Mouse (Mus musculus) MEL (cell line): ENCODE data around the gene Emsy. TPM values are rescaled to one million over a fixed set of nuclear protein-coding genes. Genes with fewer than 3 reads are reported as not detected.

Experiments
- DNase-seq: peaks from one replicate; pipeline ENCODE4 v3.0.0; 2011; ENCODE audit warnings: low read depth, low spot score
- H3K27ac ChIP-seq: 2 replicates; pipeline ENCODE4 v1.5.1; 2012; ENCODE audit warnings: low read depth, mild to moderate bottlenecking, control low read depth, low read length, moderate library complexity; ENCODE audit not compliant: control insufficient read depth
- H3K27me3 ChIP-seq, 2 experiments: fragments of 150-350 bp in 1 of 2; sonication (generic) in 1 of 2; 2 replicates each; pipeline ENCODE4 v1.6.1; 2012; ENCODE audit warnings: low read length in 2 of 2, mild to moderate bottlenecking in 2 of 2, improper control_type of control experiment in 1 of 2, moderate library complexity in 1 of 2; ENCODE audit not compliant: insufficient read depth in 2 of 2, control insufficient read depth in 1 of 2
- H3K36me3 ChIP-seq, 2 experiments: 2 replicates each; pipeline ENCODE4 v1.6.1; 2012 to 2014; ENCODE audit warnings: low read length in 2 of 2, improper control_type of control experiment in 1 of 2, inconsistent platforms in 1 of 2, mild to moderate bottlenecking in 1 of 2; ENCODE audit not compliant: insufficient read depth in 2 of 2, control insufficient read depth in 1 of 2
- H3K4me1 ChIP-seq, 2 experiments: fragments of 150-350 bp in 1 of 2; sonication (generic) in 1 of 2; 2 replicates each; pipeline ENCODE4 v1.6.1; 2012; ENCODE audit warnings: low read length in 2 of 2, improper control_type of control experiment in 1 of 2, mild to moderate bottlenecking in 1 of 2; ENCODE audit not compliant: insufficient read depth in 2 of 2, control insufficient read depth in 1 of 2
- H3K4me3 ChIP-seq, 2 experiments: fragments of 150-350 bp in 1 of 2; sonication (generic) in 1 of 2; 2 replicates each; pipeline ENCODE4 v1.5.1; 2012; ENCODE audit warnings: low read depth in 2 of 2, low read length in 2 of 2, mild to moderate bottlenecking in 2 of 2, moderate library complexity in 2 of 2, control low read depth in 1 of 2, improper control_type of control experiment in 1 of 2; ENCODE audit not compliant: control insufficient read depth in 1 of 2, insufficient read depth in 1 of 2
- H3K79me2 ChIP-seq: 2 replicates; pipeline ENCODE4 v1.6.1; 2012; ENCODE audit warnings: mild to moderate bottlenecking, low read length, moderate library complexity; ENCODE audit not compliant: control insufficient read depth, poor library complexity, insufficient read depth
- H3K9ac ChIP-seq: 2 replicates; pipeline ENCODE4 v1.6.1; 2012; ENCODE audit warnings: low read depth, mild to moderate bottlenecking, control low read depth, low read length, moderate library complexity; ENCODE audit not compliant: control insufficient read depth, poor library complexity, severe bottlenecking
- H3K9me3 ChIP-seq: fragments of 150-350 bp; sonication (generic); replicated peaks from 2 replicates; pipeline ENCODE4 v1.6.1; 2012; ENCODE audit warnings: mild to moderate bottlenecking, low read length, improper control_type of control experiment, moderate library complexity; ENCODE audit not compliant: insufficient read depth
- CHD1 ChIP-seq: IDR thresholded peaks from 2 replicates; pipeline ENCODE4 v1.6.1; 2012; ENCODE audit warnings: low read depth, mild to moderate bottlenecking, inconsistent platforms, low read length, improper control_type of control experiment
- CHD2 ChIP-seq: IDR thresholded peaks from 2 replicates; pipeline ENCODE4 v1.6.1; 2011; ENCODE audit warnings: low read length, improper control_type of control experiment
- ELF1 ChIP-seq: IDR thresholded peaks from 2 replicates; pipeline ENCODE4 v1.6.1; 2014; ENCODE audit warnings: low read depth, mild to moderate bottlenecking, inconsistent platforms, low read length, improper control_type of control experiment, moderate library complexity
- EP300 ChIP-seq, 2 experiments: IDR thresholded peaks; 2 replicates each; pipeline ENCODE4 v1.6.1; 2011; ENCODE audit warnings: improper control_type of control experiment in 2 of 2, low read length in 2 of 2, low read depth in 1 of 2, mild to moderate bottlenecking in 1 of 2
- ETS1 ChIP-seq: IDR thresholded peaks from 2 replicates; pipeline ENCODE4 v1.6.1; 2012; ENCODE audit warnings: low read depth, mild to moderate bottlenecking, inconsistent platforms, low read length, improper control_type of control experiment, moderate library complexity
- GABPA ChIP-seq: IDR thresholded peaks from 2 replicates; pipeline ENCODE4 v1.6.1; 2012; ENCODE audit warnings: low read depth, mild to moderate bottlenecking, inconsistent platforms, low read length, improper control_type of control experiment, moderate library complexity
- HCFC1 ChIP-seq: IDR thresholded peaks from 2 replicates; pipeline ENCODE4 v1.6.1; 2012; ENCODE audit warnings: low read depth, mild to moderate bottlenecking, inconsistent platforms, low read length, improper control_type of control experiment, moderate library complexity
- JUND ChIP-seq: IDR thresholded peaks from 2 replicates; pipeline ENCODE4 v1.6.1; 2011; ENCODE audit warnings: low read depth, mild to moderate bottlenecking, improper control_type of control experiment, low read length
- KAT2A ChIP-seq: conservative IDR thresholded peaks from 2 replicates; pipeline ENCODE4 v1.6.1; 2012; ENCODE audit warnings: low read depth, low read length, improper control_type of control experiment, inconsistent platforms
- MAX ChIP-seq: IDR thresholded peaks from 2 replicates; pipeline ENCODE4 v1.6.1; 2011; ENCODE audit warnings: low read length, improper control_type of control experiment
- MAZ ChIP-seq: IDR thresholded peaks from 2 replicates; pipeline ENCODE4 v1.6.1; 2012; ENCODE audit warnings: low read depth, mild to moderate bottlenecking, inconsistent platforms, low read length, improper control_type of control experiment
- MYB ChIP-seq: IDR thresholded peaks from 2 replicates; pipeline ENCODE4 v1.6.1; 2011; ENCODE audit warnings: mild to moderate bottlenecking, low read depth, low read length, improper control_type of control experiment
- NELFE ChIP-seq: IDR thresholded peaks from 2 replicates; pipeline ENCODE4 v1.6.1; 2011; ENCODE audit warnings: low read depth, low read length, improper control_type of control experiment
- NRF1 ChIP-seq: IDR thresholded peaks from 2 replicates; pipeline ENCODE4 v1.6.1; 2014; ENCODE audit warnings: low read depth, mild to moderate bottlenecking, inconsistent platforms, low read length, improper control_type of control experiment, moderate library complexity; ENCODE audit not compliant: poor library complexity, insufficient read depth, severe bottlenecking
- POLR2AphosphoS2 ChIP-seq: IDR thresholded peaks from 2 replicates; pipeline ENCODE4 v1.6.1; 2011; ENCODE audit warnings: low read length, improper control_type of control experiment
- POLR2AphosphoS5 ChIP-seq: IDR thresholded peaks from 2 replicates; pipeline ENCODE4 v1.6.1; 2012; ENCODE audit warnings: low read depth, borderline replicate concordance, mild to moderate bottlenecking, inconsistent platforms, low read length, moderate library complexity, mixed read lengths
- SIN3A ChIP-seq: IDR thresholded peaks from 2 replicates; pipeline ENCODE4 v1.6.1; 2012; ENCODE audit warnings: low read length, improper control_type of control experiment, inconsistent platforms
- SMC3 ChIP-seq: IDR thresholded peaks from 2 replicates; pipeline ENCODE4 v1.6.1; 2011; ENCODE audit warnings: low read depth, low read length, improper control_type of control experiment
- TAL1 ChIP-seq: IDR thresholded peaks from 2 replicates; pipeline ENCODE4 v1.6.1; 2012; ENCODE audit warnings: mild to moderate bottlenecking, inconsistent platforms, low read length, moderate library complexity, mixed read lengths
- TCF12 ChIP-seq: IDR thresholded peaks from 2 replicates; pipeline ENCODE4 v1.6.1; 2014; ENCODE audit warnings: low read depth, mild to moderate bottlenecking, inconsistent platforms, low read length, improper control_type of control experiment, moderate library complexity
- UBTF ChIP-seq: IDR thresholded peaks from 2 replicates; pipeline ENCODE4 v1.6.1; 2012; ENCODE audit warnings: low read depth, mild to moderate bottlenecking, inconsistent platforms, low read length, improper control_type of control experiment, moderate library complexity, borderline replicate concordance; ENCODE audit not compliant: insufficient read depth
- ZC3H11A ChIP-seq: IDR thresholded peaks from 2 replicates; pipeline ENCODE4 v1.6.1; 2012; ENCODE audit warnings: low read depth, mild to moderate bottlenecking, inconsistent platforms, low read length, improper control_type of control experiment
- ZKSCAN1 ChIP-seq: IDR thresholded peaks from 2 replicates; pipeline ENCODE4 v1.6.1; 2012; ENCODE audit warnings: low read depth, mild to moderate bottlenecking, inconsistent platforms, low read length, improper control_type of control experiment, moderate library complexity
- polyA plus RNA-seq, 2 experiments: library from polyadenylated mRNA; stranded (reverse) in 1 of 2; unstranded in 1 of 2; fragments of >175 nt in 1 of 2; fragments of >200 nt in 1 of 2; gene quantifications; 2 replicates each; pipeline versions ENCODE4 v1.2.1 to v1.2.4; 2012; ENCODE audit warnings: low replicate concordance in 2 of 2, low read depth in 1 of 2; ENCODE audit not compliant: insufficient read length in 2 of 2, insufficient read depth in 1 of 2, missing spikeins in 1 of 2
- total RNA-seq: library from RNA; depleted of rRNA; stranded (reverse); fragments of 300-350 nt; gene quantifications from 2 replicates; pipeline ENCODE4 v1.2.3, GENCODE M21; 2012

The Emsy gene
- total and polyA plus RNA-seq, 3 experiments, result 10.2 to 24.1 TPM; not detected in 1

DNA sequence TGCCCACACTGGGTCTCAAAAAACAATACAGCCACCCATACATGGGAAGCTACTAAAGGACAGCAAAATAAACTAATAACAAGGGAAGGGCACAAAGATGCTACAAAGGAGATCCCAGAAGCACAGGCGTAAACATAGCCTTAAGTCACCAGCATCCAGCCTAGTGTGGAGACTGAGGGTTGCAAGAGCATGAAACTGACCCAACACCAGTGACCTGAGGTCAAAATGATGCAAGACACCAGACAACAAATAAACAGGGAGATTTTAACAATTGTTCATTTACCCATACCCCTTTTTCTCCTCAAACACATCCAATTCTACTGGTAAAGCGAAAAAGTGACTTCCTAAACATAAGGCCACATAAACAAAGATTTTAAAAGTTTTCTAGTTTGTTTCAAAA lies 20.0 kb downstream of the Emsy start:
- TF ChIP-seq SIN3A, result no peak
- no peak for TF ChIP-seq CHD1
- TF ChIP-seq ETS1, result no peak
- no peak for TF ChIP-seq NELFE
- TF ChIP-seq POLR2AphosphoS5, result no peak
- TF ChIP-seq HCFC1, result no peak
- no peak for TF ChIP-seq UBTF
- TF ChIP-seq ELF1, result no peak
- no peak for TF ChIP-seq ZC3H11A
- TF ChIP-seq MAZ, result no peak
- no peak for TF ChIP-seq SMC3
- no peak for TF ChIP-seq CHD2
- no peak for TF ChIP-seq ZKSCAN1
- no peak for TF ChIP-seq NRF1
- TF ChIP-seq JUND, result no peak
- no peak for TF ChIP-seq MAX
- TF ChIP-seq EP300 (IDR thresholded peaks at IDR 0.05; ENCODE audit: low read depth in 1 of 2, low read length in 2 of 2), result no peak
- no peak for TF ChIP-seq TCF12
- TF ChIP-seq TAL1, result no peak
- H3K4me3 ChIP-seq, result no peak overlapping the region
- no peaks in the 10 kb centered on the region for H3K79me2 ChIP-seq
- H3K36me3 ChIP-seq, result peaks cover 0 to 42% of the 10 kb centered on the region in 2 experiments; a peak in 2 of 4 replicates
- no peaks in the 10 kb centered on the region for H3K27me3 ChIP-seq
- H3K27ac ChIP-seq, result no peak overlapping the region
- no peaks in the 10 kb centered on the region for H3K9me3 ChIP-seq
- no peak for DNase-seq
- H3K9ac ChIP-seq, result no peak overlapping the region
- H3K4me1 ChIP-seq, result no peaks in the 10 kb centered on the region

DNA sequence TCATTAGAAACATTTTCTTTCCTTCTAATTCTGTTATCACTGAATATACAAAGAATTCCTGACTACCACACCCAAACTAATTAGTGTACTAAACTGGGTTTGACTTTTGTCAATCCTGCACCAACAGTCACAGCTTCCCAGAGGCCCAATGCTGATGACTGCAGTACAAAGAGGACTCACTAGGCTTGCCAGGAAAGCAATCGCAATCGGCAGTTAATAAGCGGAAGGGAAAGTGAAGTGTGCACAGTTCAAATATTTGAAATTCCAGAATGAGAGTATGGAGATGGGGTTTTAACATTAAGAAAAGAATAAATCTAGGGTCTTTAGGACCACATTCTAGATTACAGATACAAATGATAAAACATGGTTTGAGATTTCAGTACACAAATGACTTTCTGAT lies 23.6 kb downstream of the Emsy start:
- H3K36me3 ChIP-seq, result peaks cover 0 to 40% of the 10 kb centered on the region in 2 experiments; a peak in 2 of 4 replicates
- H3K4me1 ChIP-seq, result no peaks in the 10 kb centered on the region
- no peak for DNase-seq
- no peak overlapping the region for H3K4me3 ChIP-seq
- no peak overlapping the region for H3K27ac ChIP-seq
- no peaks in the 10 kb centered on the region for H3K79me2 ChIP-seq
- H3K9me3 ChIP-seq, result no peaks in the 10 kb centered on the region
- no peaks in the 10 kb centered on the region for H3K27me3 ChIP-seq
- TF ChIP-seq NRF1 (no peak), MYB (no peak), TCF12 (no peak), POLR2AphosphoS2 (no peak), KAT2A (no peak), GABPA (no peak), ZC3H11A (no peak), ETS1 (no peak)
- no peak overlapping the region for H3K9ac ChIP-seq
